Mouse (Mus musculus): ENCODE results near the gene Kng1. TPM values are rescaled to one million over a fixed set of nuclear protein-coding genes. Genes with fewer than 3 reads are reported as not detected.

The Kng1 gene
- polyA plus RNA-seq, 1 experiment from 2014 or later, result not detected

DNA sequence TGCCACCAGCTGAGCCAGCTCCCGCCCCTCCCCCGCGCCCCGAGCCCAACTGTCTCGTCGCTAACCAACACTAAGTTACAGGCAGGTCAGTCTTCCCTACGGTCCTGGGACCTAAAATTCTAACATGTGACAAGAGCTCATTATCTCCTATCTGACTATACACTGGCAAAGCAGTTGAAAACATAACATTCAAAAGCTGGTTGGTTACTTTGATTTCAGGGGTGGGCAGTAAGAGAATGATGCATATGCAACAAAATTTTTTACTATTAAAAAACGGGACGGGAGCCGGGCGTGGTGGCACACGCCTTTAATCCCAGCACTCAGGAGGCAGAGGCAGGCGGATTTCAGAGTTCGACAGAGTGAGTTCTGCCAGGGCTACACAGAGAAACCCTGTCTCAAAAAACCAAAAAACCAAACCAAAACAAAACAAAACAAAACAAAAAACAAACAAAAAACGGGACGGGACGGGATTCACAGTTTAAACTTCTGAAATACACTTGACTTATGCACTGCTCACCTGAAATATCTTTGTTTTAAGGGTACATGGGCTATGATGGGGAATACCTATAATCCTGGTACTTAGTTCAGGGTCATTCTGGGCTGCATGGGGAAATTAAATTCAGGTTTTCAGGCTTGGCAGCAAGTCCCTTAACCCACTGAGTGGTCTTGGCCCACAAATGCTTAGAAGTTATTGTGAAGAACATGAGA is 45.5 kb downstream of the Kng1 start:
- H3K4me2 ChIP-seq (ENCODE audit: low read depth, low read length), result peak overlapping the region; percentile 37
- no peaks in the 10 kb centered on the region for H3K9me3 ChIP-seq (replicated peaks; ENCODE audit: control insufficient read depth, low read length)
- no peak overlapping the region for H3K27ac ChIP-seq (replicated peaks; ENCODE audit: low read depth, low read length)
- H3K4me3 ChIP-seq (ENCODE audit: low read depth, low read length), result peak overlapping the region; percentile 13; the same call in 1 of the 2 replicates
- DNase-seq (ENCODE audit: low spot score) (no peak), ATAC-seq (replicated peaks; ENCODE audit: insufficient number of reproducible peaks, low FRiP score, low TSS enrichment, low read depth) (no peak)
- peak overlapping the region; percentile 29; the same call in 1 of the 2 replicates for H3K9ac ChIP-seq (replicated peaks; ENCODE audit: low read length)
- WGBS, result 46% methylated on average over 17 of the region's 17 CpGs
- no peaks in the 10 kb centered on the region for H3K27me3 ChIP-seq (ENCODE audit: control insufficient read depth, insufficient read depth, low read length)
- peaks cover 3% of the 10 kb centered on the region for H3K4me1 ChIP-seq (ENCODE audit: control insufficient read depth, insufficient read depth, low read length)
- H3K36me3 ChIP-seq (replicated peaks; ENCODE audit: control insufficient read depth, insufficient read depth, low read depth, low read length), result no peaks in the 10 kb centered on the region

DNA sequence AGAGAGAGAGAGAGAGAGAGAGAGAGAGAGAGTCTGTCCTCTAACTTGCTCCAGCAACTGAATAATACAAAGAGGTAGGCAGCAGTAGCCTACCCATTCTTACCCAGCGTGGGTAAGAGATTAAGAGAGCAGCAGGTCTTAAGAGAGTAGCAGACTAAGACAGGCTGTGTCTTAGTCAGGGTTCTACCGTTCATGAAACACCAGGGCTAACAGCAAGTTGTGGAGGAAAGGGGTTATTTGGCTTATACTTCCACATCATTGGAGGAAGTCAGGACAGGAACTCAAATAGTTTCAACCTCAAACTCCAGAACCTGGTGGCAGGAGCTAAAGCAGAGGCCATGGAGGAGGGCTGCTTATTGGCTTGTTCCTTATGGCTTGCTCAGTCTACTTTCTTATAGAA is 46.2 kb downstream of the Kng1 start:
- ATAC-seq (replicated peaks; ENCODE audit: insufficient number of reproducible peaks, low FRiP score, low TSS enrichment, low read depth) (no peak), DNase-seq (ENCODE audit: low spot score) (no peak)
- H3K4me1 ChIP-seq (ENCODE audit: control insufficient read depth, insufficient read depth, low read length), result peaks cover 3% of the 10 kb centered on the region
- H3K9me3 ChIP-seq (replicated peaks; ENCODE audit: control insufficient read depth, low read length), result no peaks in the 10 kb centered on the region
- no peaks in the 10 kb centered on the region for H3K36me3 ChIP-seq (replicated peaks; ENCODE audit: control insufficient read depth, insufficient read depth, low read depth, low read length)
- H3K27me3 ChIP-seq (ENCODE audit: control insufficient read depth, insufficient read depth, low read length), result no peaks in the 10 kb centered on the region
- H3K4me2 ChIP-seq (ENCODE audit: low read depth, low read length), result no peak overlapping the region
- WGBS, result 63% methylated on average over 2 of the region's 2 CpGs
- H3K27ac ChIP-seq (replicated peaks; ENCODE audit: low read depth, low read length), result no peak overlapping the region
- H3K9ac ChIP-seq (replicated peaks; ENCODE audit: low read length), result no peak overlapping the region
- no peak overlapping the region for H3K4me3 ChIP-seq (ENCODE audit: low read depth, low read length)

- DNase-seq (ENCODE audit: low spot score) (no peak), ATAC-seq (replicated peaks; ENCODE audit: insufficient number of reproducible peaks, low FRiP score, low TSS enrichment, low read depth) (no peak)
- no peaks in the 10 kb centered on the region for H3K27me3 ChIP-seq (ENCODE audit: control insufficient read depth, insufficient read depth, low read length)
- no peak overlapping the region for H3K4me2 ChIP-seq (ENCODE audit: low read depth, low read length)
- H3K9me3 ChIP-seq (replicated peaks; ENCODE audit: control insufficient read depth, low read length), result no peaks in the 10 kb centered on the region
- H3K9ac ChIP-seq (replicated peaks; ENCODE audit: low read length), result no peak overlapping the region
- no peaks in the 10 kb centered on the region; the same call in 1 of the 2 replicates for H3K36me3 ChIP-seq (replicated peaks; ENCODE audit: control insufficient read depth, insufficient read depth, low read depth, low read length)
- no peak overlapping the region for H3K4me3 ChIP-seq (ENCODE audit: low read depth, low read length)
- no peak overlapping the region for H3K27ac ChIP-seq (replicated peaks; ENCODE audit: low read depth, low read length)
- H3K4me1 ChIP-seq (ENCODE audit: control insufficient read depth, insufficient read depth, low read length), result no peaks in the 10 kb centered on the region; the same call in 1 of the 2 replicates
- 56% methylated on average over 7 of the region's 7 CpGs for WGBS
These were observed 48.5 kb downstream of the Kng1 start for GRCm38 (mm10) chr16:23106121-23106520.

GRCm38 (mm10) chr16:23107231-23107942 is 49.7 kb downstream of the Kng1 start, which contains the start of gene Eif4a2:
TSS of gene Eif4a2 (plus strand) at chr16:23107444.
- H3K4me3 ChIP-seq (ENCODE audit: low read depth, low read length), result peak within 1 kb of the TSS; percentile 99
- peak; percentile 93 for DNase-seq (ENCODE audit: low spot score)
- H3K9ac ChIP-seq (replicated peaks; ENCODE audit: low read length), result peak within 1 kb of the TSS; percentile 99
- peak within 1 kb of the TSS; percentile 55 for H3K4me2 ChIP-seq (ENCODE audit: low read depth, low read length)
- H3K4me1 ChIP-seq (ENCODE audit: control insufficient read depth, insufficient read depth, low read length), result no peaks in the 10 kb centered on the region; the same call in 1 of the 2 replicates
- WGBS, result under 1% methylated on average over 71 of the region's 71 CpGs
- no peaks in the 10 kb centered on the region for H3K9me3 ChIP-seq (replicated peaks; ENCODE audit: control insufficient read depth, low read length)
- peak within 1 kb of the TSS; percentile 94 for H3K27ac ChIP-seq (replicated peaks; ENCODE audit: low read depth, low read length)
- ATAC-seq (replicated peaks; ENCODE audit: insufficient number of reproducible peaks, low FRiP score, low TSS enrichment, low read depth), result peak; percentile 92
- no peaks in the 10 kb centered on the region; the same call in 1 of the 2 replicates for H3K36me3 ChIP-seq (replicated peaks; ENCODE audit: control insufficient read depth, insufficient read depth, low read depth, low read length)
- no peaks in the 10 kb centered on the region for H3K27me3 ChIP-seq (ENCODE audit: control insufficient read depth, insufficient read depth, low read length)

DNA sequence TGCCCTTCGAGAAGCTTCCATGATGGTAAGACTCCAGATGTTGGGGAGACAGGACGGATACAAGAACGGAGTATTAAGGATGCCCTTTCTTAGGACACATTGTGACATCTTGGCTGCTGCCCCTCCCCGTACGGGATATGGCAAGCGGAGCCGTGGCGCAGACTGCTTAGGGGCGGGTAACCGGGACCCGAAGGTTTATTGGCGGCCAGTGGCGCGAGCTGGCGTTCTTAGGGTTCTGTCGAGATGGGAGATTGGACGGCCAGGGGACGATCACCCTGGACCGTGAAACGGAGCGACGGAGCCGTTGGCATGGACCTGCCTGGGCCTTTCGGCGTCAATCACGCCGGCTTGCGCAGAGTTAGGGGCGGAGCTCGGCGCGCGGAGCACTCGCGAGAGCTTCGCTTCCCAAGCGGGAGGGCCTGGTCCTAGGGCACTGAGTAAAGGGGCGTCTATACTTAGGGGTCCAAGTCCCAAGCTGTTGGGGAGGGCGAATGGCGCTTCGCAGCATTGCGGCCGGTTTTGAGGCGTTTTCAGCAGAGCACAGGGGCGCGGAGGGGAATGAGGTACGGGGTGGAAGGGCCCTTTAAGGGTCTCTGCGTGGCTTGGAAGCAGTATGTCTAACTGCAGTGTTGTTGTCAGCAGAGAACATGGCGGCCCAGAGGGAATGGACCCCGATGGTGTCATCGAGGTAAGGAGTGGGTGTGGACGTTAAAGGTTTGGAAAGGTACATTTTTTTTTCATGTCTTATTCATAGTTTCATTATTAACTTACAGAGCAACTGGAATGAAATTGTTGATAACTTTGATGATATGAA is 50.5 kb downstream of the Kng1 start:
- Histone ChIP-seq H3K36me3 (replicated peaks; ENCODE audit: control insufficient read depth, insufficient read depth, low read depth, low read length) (peaks cover 3% of the 10 kb centered on the region), H3K9ac (replicated peaks; ENCODE audit: low read length) (peak overlapping the region; percentile 99), H3K27me3 (ENCODE audit: control insufficient read depth, insufficient read depth, low read length) (no peaks in the 10 kb centered on the region), H3K4me1 (ENCODE audit: control insufficient read depth, insufficient read depth, low read length) (no peaks in the 10 kb centered on the region), H3K9me3 (replicated peaks; ENCODE audit: control insufficient read depth, low read length) (no peaks in the 10 kb centered on the region), H3K27ac (replicated peaks; ENCODE audit: low read depth, low read length) (peak overlapping the region; percentile 94), H3K4me2 (ENCODE audit: low read depth, low read length) (peak overlapping the region; percentile 55), H3K4me3 (ENCODE audit: low read depth, low read length) (peak overlapping the region; percentile 99)
- peak; percentile 83 for DNase-seq (ENCODE audit: low spot score)
- under 1% methylated on average over 52 of the region's 52 CpGs for WGBS
- peak; percentile 87 for ATAC-seq (replicated peaks; ENCODE audit: insufficient number of reproducible peaks, low FRiP score, low TSS enrichment, low read depth)

DNA sequence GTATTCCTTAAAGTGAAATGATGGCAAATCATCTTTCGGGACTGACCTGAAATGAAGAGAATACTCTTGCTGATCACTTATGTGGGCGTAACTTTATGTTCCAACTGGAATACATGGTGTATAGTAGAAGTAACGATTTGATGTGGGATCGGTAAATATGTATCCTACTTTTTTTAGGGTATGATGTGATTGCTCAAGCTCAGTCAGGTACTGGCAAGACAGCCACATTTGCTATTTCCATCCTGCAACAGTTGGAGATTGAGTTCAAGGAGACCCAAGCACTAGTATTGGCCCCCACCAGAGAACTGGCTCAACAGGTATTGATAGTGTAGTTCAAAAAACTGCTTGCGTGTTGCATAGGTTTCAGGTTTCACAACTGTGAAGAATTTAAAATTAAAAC is 51.3 kb downstream of the Kng1 start:
- peak overlapping the region; percentile 99 for H3K9ac ChIP-seq (replicated peaks; ENCODE audit: low read length)
- no peaks in the 10 kb centered on the region for H3K4me1 ChIP-seq (ENCODE audit: control insufficient read depth, insufficient read depth, low read length)
- 3% methylated on average over 5 of the region's 5 CpGs for whole genome bisulfite sequencing
- H3K27me3 ChIP-seq (ENCODE audit: control insufficient read depth, insufficient read depth, low read length), result no peaks in the 10 kb centered on the region
- H3K9me3 ChIP-seq (replicated peaks; ENCODE audit: control insufficient read depth, low read length), result no peaks in the 10 kb centered on the region
- no peak overlapping the region for H3K27ac ChIP-seq (replicated peaks; ENCODE audit: low read depth, low read length)
- H3K4me3 ChIP-seq (ENCODE audit: low read depth, low read length), result peak overlapping the region; percentile 99
- peak overlapping the region; percentile 55 for H3K4me2 ChIP-seq (ENCODE audit: low read depth, low read length)
- no peak for ATAC-seq (replicated peaks; ENCODE audit: insufficient number of reproducible peaks, low FRiP score, low TSS enrichment, low read depth)
- no peak for DNase-seq (ENCODE audit: low spot score)
- peaks cover 4% of the 10 kb centered on the region for H3K36me3 ChIP-seq (replicated peaks; ENCODE audit: control insufficient read depth, insufficient read depth, low read depth, low read length)

- H3K27ac ChIP-seq (replicated peaks; ENCODE audit: low read depth, low read length), result no peak overlapping the region
These were observed 52.0 kb downstream of the Kng1 start for GRCm38 (mm10) chr16:23109350-23110280.

More at GRCm38 (mm10) chr16:23109350-23110280, 52.0 kb downstream of the Kng1 start:
- Histone ChIP-seq H3K4me1 (ENCODE audit: control insufficient read depth, insufficient read depth, low read length) (no peaks in the 10 kb centered on the region), H3K4me2 (ENCODE audit: low read depth, low read length) (peak overlapping the region; percentile 55), H3K9ac (replicated peaks; ENCODE audit: low read length) (peak overlapping the region; percentile 99), H3K36me3 (replicated peaks; ENCODE audit: control insufficient read depth, insufficient read depth, low read depth, low read length) (peaks cover 7% of the 10 kb centered on the region), H3K27me3 (ENCODE audit: control insufficient read depth, insufficient read depth, low read length) (no peaks in the 10 kb centered on the region), H3K9me3 (replicated peaks; ENCODE audit: control insufficient read depth, low read length) (no peaks in the 10 kb centered on the region), H3K4me3 (ENCODE audit: low read depth, low read length) (peak overlapping the region; percentile 99)
- ATAC-seq (replicated peaks; ENCODE audit: insufficient number of reproducible peaks, low FRiP score, low TSS enrichment, low read depth) (no peak), DNase-seq (ENCODE audit: low spot score) (no peak)
- 67% methylated on average over 5 of the region's 5 CpGs for WGBS

Measured in embryonic facial prominence, embryonic 11.5 days (tissue).